27 mouse cellular contexts compared by ENCODE assay signal in the genomic region with DNA sequence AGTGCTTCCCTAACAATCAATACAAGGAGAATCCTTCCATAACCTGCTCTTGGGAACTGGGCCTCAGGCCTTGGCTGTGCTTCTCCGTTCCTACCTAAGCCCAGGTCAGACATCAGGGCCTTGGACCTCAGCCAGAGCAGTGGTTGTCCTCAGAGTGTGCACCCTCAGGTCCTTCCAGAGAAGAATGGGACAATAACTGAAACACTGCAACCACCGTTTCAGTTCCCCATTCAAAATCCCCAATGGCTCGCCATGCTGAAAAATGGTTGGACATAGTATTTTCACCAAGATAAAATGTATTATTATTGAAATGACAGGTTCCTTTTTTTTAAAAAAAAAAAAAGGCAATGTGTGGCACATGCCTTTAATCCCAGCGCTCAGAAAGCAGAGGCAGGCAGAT.
A peak's percentile ranks its signal among the peaks of the same experiment; 100 is the strongest.
DNase-seq lines count a peak whose midpoint lies in the region; ATAC-seq lines count a peak whose summit lies in the region.
"Had no signal": no experiment of that assay in that cellular context is flagged by ENCODE, and none has a peak within 500 bp of the region (broad histone marks: within the 10 kb centered on the region; RNA-seq: fewer than 3 reads in every experiment).

No protein-coding gene starts in this region.

- peaks cover 18 to 40% of the 10 kb centered on the region in 2 experiments for H3K4me1 ChIP-seq in heart, embryonic 14.5 days (ENCODE audit: control insufficient read depth in 2 of 2, insufficient read depth in 2 of 2, low read length in 2 of 2)
- H3K4me1 ChIP-seq: forebrain, embryonic 13.5 days; hindbrain, embryonic 12.5 days; intestine, embryonic 15.5 days; neural tube, embryonic 12.5 days had no signal

- ATAC-seq in heart, embryonic 14.5 days (ENCODE audit: insufficient number of reproducible peaks, insufficient read depth, low FRiP score, low read depth): no peak
- ATAC-seq in megakaryocyte progenitor cell, adult 5-6 weeks (replicated peaks; ENCODE audit: poor library complexity): peak; percentile 64
- ATAC-seq: activated CD4-positive, CD25-positive, alpha-beta regulatory T cell, adult 4 months; forebrain, embryonic 13.5 days; hindbrain, postnatal 0 days; midbrain, embryonic 16.5 days had no signal

- WGBS in heart, embryonic 14.5 days: 80% methylated on average over 4 of the region's 4 CpGs

- H3K36me3 ChIP-seq in heart, embryonic 14.5 days (ENCODE audit: control insufficient read depth, insufficient read depth, low read length): peaks cover 3% of the 10 kb centered on the region; the same call in 1 of the 2 replicates
- H3K36me3 ChIP-seq: hindbrain, embryonic 12.5 days; intestine, embryonic 15.5 days; limb, embryonic 13.5 days; neural tube, embryonic 12.5 days had no signal

- peak overlapping the region; percentile 23; the same call in 1 of the 2 replicates for H3K9ac ChIP-seq in heart, embryonic 14.5 days (ENCODE audit: low read length)
- H3K9ac ChIP-seq: forebrain, embryonic 13.5 days; hindbrain, embryonic 12.5 days; intestine, embryonic 15.5 days; limb, embryonic 13.5 days; neural tube, embryonic 12.5 days had no signal

- H3K27ac ChIP-seq in heart, embryonic 14.5 days (replicated peaks in 1 of 2; ENCODE audit: control insufficient read depth in 1 of 2, insufficient read depth in 1 of 2, low read depth in 2 of 2, low read length in 2 of 2): peak overlapping the region; percentile 61 to 87
- H3K27ac ChIP-seq: forebrain, embryonic 13.5 days; hindbrain, embryonic 12.5 days; hindbrain, postnatal 0 days; intestine, embryonic 15.5 days; kidney, postnatal 0 days; limb, embryonic 13.5 days; neural tube, embryonic 12.5 days had no signal

- no peak overlapping the region; the same call in 1 of the 2 replicates for H3K4me2 ChIP-seq in heart, embryonic 14.5 days (ENCODE audit: low read length)
- H3K4me2 ChIP-seq: forebrain, embryonic 13.5 days; hindbrain, embryonic 12.5 days; intestine, embryonic 15.5 days; limb, embryonic 13.5 days; liver, embryonic 11.5 days; neural tube, embryonic 12.5 days had no signal

- no peaks in the 10 kb centered on the region for H3K27me3 ChIP-seq in heart, embryonic 14.5 days (ENCODE audit: control insufficient read depth, insufficient read depth, low read length)
- H3K27me3 ChIP-seq: forebrain, embryonic 13.5 days; hindbrain, embryonic 12.5 days; intestine, embryonic 15.5 days; limb, embryonic 13.5 days; neural tube, embryonic 12.5 days had no signal

- no peak overlapping the region for H3K4me3 ChIP-seq in heart, embryonic 14.5 days (ENCODE audit: control insufficient read depth in 1 of 2, insufficient read depth in 1 of 2, low read depth in 1 of 2, low read length in 2 of 2)
- H3K4me3 ChIP-seq: forebrain, embryonic 13.5 days; heart, adult 2 months; hindbrain, embryonic 12.5 days; intestine, embryonic 15.5 days; limb, embryonic 13.5 days; myocyte; neural tube, embryonic 12.5 days had no signal

- DNase-seq in heart, adult 18-20 months: no peak
- DNase-seq in testis, postnatal 10 days (ENCODE audit: low spot score): peak; percentile 31
- DNase-seq in testis, postnatal 14 days (ENCODE audit: low spot score): no peak
- DNase-seq in ovary, postnatal 10 days (ENCODE audit: low spot score): no peak
- DNase-seq: adrenal gland, adult 2 months; adrenal gland, postnatal 36 days; cerebellum, adult 2 months; cerebellum, postnatal 14 days; gastrocnemius, postnatal 14 days; heart, adult 2 months; kidney, adult 8-10 months; kidney, postnatal 4 days; lung, postnatal 36 days; right cerebral cortex, postnatal 4 days had no signal

- H3K9me3 ChIP-seq in heart, embryonic 14.5 days (ENCODE audit: control insufficient read depth, low read length): no peaks in the 10 kb centered on the region
- H3K9me3 ChIP-seq: forebrain, embryonic 13.5 days; hindbrain, embryonic 12.5 days; intestine, embryonic 15.5 days; limb, embryonic 13.5 days; neural tube, embryonic 12.5 days had no signal
